Mouse (Mus musculus): ENCODE results near the gene Agxt.

Gene Agxt

DNA sequence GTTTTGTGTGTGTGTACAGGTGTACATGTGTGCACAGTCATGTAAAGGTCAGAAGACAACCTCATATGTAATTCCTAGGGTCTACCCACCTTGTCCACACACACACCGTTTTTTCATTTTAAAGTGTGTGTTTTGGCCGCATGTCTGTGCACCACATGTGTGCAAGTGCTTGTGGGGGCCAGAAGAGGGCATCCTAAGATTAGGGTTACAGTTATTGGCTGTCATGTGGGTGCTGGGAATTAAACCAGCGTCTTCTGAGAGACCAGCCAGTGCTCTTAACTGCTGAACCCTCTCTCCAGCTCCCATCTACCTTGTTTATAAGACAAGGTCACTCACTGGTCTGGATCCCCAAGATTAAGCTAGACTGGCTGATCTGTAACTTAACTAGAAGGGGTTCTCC, 59.9 kb downstream of the Agxt start:
- no peak for DNase-seq (ENCODE audit: extremely low read depth, low read depth)

All from MEL-GATA-1-ER (cell line).